Mouse (Mus musculus) neural tube, embryonic 12.5 days (tissue): ENCODE results near the gene Trim47. TPM values are rescaled to one million over a fixed set of nuclear protein-coding genes. Genes with fewer than 3 reads are reported as not detected.

Experiments used
- ATAC-seq: fragments of 200-750 bp; cut with Nextera tagmentation; 2 replicates; pipeline ENCODE4 v1.8.0; 2017; ENCODE audit warnings: low read depth, mild to moderate bottlenecking, moderate TSS enrichment, moderate library complexity; ENCODE audit not compliant: low FRiP score
- H3K27ac ChIP-seq: fragments of 300-500 bp; sonication (generic); 2 replicates; pipeline ENCODE4 v1.5.1; 2016
- H3K27me3 ChIP-seq: fragments of 300-500 bp; sonication (generic); replicated peaks from 2 replicates; pipeline ENCODE4 v1.6.1; 2016; ENCODE audit warnings: mild to moderate bottlenecking
- H3K36me3 ChIP-seq: fragments of 300-500 bp; sonication (generic); 2 replicates; pipeline ENCODE4 v1.6.1; 2016; ENCODE audit warnings: mild to moderate bottlenecking
- H3K4me1 ChIP-seq: fragments of 300-500 bp; sonication (generic); 2 replicates; pipeline ENCODE4 v1.6.1; 2016
- H3K4me2 ChIP-seq: fragments of 300-500 bp; sonication (generic); replicated peaks from 2 replicates; pipeline ENCODE4 v1.6.1; 2016; ENCODE audit warnings: mild to moderate bottlenecking
- H3K4me3 ChIP-seq: fragments of 300-500 bp; sonication (generic); 2 replicates; pipeline ENCODE4 v1.5.1; 2016
- H3K9ac ChIP-seq: fragments of 300-500 bp; sonication (generic); 2 replicates; pipeline ENCODE4 v1.6.1; 2016; ENCODE audit warnings: mild to moderate bottlenecking
- H3K9me3 ChIP-seq: fragments of 300-500 bp; sonication (generic); 2 replicates; pipeline ENCODE4 v1.6.1; 2016; ENCODE audit warnings: mild to moderate bottlenecking
- WGBS: fragments of 180-500 bp; shearing (Covaris S2); methylation state at CpG from one replicate; pipeline ENCODE4 v1.1.7; 2016; 5-methylcytosine and 5-hydroxymethylcytosine counted together
- polyA plus RNA-seq: library from polyadenylated mRNA; unstranded; fragments of >200 nt; fragmentation: Nextera tagmentation; extraction: Ambion mirVana; gene quantifications from 2 replicates; pipeline ENCODE4 v1.2.1, GENCODE M21; 2016

Gene Trim47
- polyA plus RNA-seq, 1 experiment from 2014 or later: 3.7 TPM

DNA sequence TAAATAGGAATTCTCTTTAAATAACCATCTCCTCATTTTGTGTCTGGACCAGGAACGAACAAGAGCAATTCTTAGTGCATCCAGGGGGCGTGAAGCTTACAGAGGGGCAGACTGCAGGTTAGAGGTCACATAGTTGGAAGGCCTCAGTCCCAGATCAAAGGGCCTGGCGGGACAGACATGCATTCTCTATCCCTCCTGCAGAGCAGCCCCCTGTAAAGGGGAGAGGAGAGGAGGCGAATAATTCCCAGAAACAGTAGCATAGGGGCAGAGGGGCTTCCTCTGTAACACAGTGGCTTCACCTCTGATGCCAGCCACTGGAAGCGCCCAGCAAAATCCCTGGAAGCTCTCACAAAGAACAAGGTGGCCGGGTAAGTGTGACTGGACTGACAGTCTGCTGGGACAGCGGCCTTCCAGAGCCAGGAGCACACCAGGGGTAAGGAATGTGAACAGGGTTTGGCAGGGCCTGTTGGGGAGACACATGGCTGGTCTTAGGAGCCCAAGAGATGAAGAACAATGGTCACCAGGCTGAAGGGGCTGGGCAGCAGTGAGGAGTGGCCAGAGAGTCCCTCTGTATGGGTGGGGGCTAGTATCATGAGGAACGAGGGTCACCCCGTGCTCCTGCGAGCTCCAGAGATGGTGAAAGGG lies 48.2 kb downstream of the Trim47 start:
- no peaks in the 10 kb centered on the region for H3K27me3 ChIP-seq
- H3K36me3 ChIP-seq: peaks cover 48% of the 10 kb centered on the region
- H3K4me2 ChIP-seq: peak overlapping the region; percentile 61; the same call in 1 of the 2 replicates
- H3K9ac ChIP-seq: peak overlapping the region; percentile 18; the same call in 1 of the 2 replicates
- peaks cover 20% of the 10 kb centered on the region for H3K4me1 ChIP-seq
- no peak overlapping the region for H3K4me3 ChIP-seq
- H3K27ac ChIP-seq: no peak overlapping the region
- ATAC-seq: no peak
- WGBS: 18% methylated on average over 10 of the region's 10 CpGs
- no peaks in the 10 kb centered on the region for H3K9me3 ChIP-seq

DNA sequence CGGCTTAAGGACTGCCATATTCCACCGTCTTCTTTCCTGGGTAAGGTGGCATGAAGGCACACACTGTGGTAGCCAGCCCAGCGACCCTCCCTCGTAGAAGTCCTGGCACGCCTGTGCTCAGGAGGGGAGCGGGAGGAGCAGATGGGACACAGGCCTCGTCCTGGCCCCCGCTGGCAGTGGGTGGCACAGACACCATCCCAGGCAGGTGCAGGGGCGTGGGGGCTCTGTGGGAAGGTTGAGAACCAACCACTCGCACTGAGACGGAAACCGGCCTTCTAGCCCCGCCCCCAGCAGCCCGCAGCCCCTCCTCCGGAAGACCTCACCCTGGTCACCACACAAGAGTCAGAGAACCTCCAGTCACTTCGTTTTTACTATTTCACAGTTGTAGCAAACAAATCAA lies 48.8 kb downstream of the Trim47 start:
- 6% methylated on average over 16 of the region's 16 CpGs for WGBS
- no peaks in the 10 kb centered on the region for H3K27me3 ChIP-seq
- peak overlapping the region; percentile 57; the same call in 1 of the 2 replicates for H3K9ac ChIP-seq
- ATAC-seq: no peak
- peak overlapping the region; percentile 50; the same call in 1 of the 2 replicates for H3K27ac ChIP-seq
- peaks cover 20% of the 10 kb centered on the region for H3K4me1 ChIP-seq
- peak overlapping the region; percentile 61 for H3K4me2 ChIP-seq
- peaks cover 43% of the 10 kb centered on the region for H3K36me3 ChIP-seq
- H3K4me3 ChIP-seq: peak overlapping the region; percentile 26; the same call in 1 of the 2 replicates
- H3K9me3 ChIP-seq: no peaks in the 10 kb centered on the region

DNA sequence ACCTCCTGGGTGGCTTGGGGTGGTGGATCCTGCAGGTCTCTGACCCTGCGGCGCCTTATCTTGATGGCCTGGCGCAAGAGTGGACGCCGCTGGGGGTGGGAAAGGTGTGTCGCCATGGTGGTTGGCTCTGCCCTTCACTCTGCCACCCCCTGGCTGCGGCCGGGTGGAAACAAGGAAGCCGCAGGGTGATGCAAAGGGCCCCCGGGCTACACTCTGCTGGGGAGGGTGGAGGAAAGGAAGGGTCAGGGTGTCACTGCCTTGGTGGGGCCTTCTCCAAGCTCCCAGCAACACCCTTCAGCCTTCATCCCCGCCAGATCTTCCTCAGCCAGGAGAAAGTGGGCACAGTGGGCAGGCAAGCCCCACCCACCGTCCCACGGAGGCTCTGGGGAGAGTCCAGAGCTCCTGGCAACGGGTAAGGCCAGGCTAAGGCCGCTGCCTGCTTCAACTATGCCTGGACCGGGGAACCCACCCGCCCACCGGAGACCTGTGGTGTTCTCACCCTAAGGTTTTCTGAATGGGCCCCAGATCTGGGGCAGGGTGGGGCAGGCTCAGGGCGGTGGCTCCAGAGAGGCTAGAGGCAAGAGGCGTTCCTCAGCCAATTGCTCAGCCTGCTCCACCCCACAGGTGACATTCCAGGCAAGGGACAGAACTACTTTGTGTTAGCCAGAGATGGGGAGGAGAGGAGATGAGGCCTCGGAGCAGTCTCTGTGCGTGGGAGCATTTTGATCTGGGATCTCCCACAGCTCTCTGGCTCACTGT lies 49.4 kb downstream of the Trim47 start, which contains the start of gene Unc13d:
TSS of gene Unc13d (minus strand) at position 516 of the 759 bp plus-strand sequence.
- peaks cover 20% of the 10 kb centered on the region for H3K4me1 ChIP-seq
- H3K4me2 ChIP-seq: peak within 1 kb of the TSS; percentile 61
- H3K9ac ChIP-seq: peak within 1 kb of the TSS; percentile 57
- peak within 1 kb of the TSS; percentile 50; the same call in 1 of the 2 replicates for H3K27ac ChIP-seq
- 0 out of 2 replicates have a peak, but pooled peaks have one; percentile 38 for ATAC-seq
- H3K4me3 ChIP-seq: peak within 1 kb of the TSS; percentile 26; the same call in 1 of the 2 replicates
- H3K36me3 ChIP-seq: peaks cover 38% of the 10 kb centered on the region
- 61% methylated on average over 22 of the region's 22 CpGs for WGBS
- no peaks in the 10 kb centered on the region for H3K9me3 ChIP-seq
- no peaks in the 10 kb centered on the region for H3K27me3 ChIP-seq

DNA sequence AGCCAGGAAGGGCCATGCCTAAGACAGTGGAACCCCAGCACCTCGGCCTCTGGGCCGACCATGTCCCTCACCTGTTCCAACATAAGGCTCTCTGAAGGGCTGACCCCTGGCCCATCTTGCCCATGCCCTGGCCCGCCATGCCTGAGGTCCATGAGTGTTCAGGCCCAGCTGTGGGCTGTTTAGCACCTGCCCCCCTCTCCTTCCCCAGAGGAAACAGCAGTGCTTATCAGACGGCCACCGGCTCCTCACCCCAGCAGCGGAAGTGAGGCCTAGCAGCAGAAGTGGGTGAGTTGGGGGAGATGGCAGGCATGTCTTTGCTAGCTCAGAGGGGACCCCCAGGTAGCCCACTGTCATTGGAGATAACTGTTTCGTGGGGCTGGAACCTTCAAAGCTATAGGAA lies 50.2 kb downstream of the Trim47 start:
- no peak overlapping the region for H3K4me2 ChIP-seq
- H3K9me3 ChIP-seq: no peaks in the 10 kb centered on the region
- 88% methylated on average over 7 of the region's 7 CpGs for WGBS
- ATAC-seq: no peak
- no peak overlapping the region for H3K27ac ChIP-seq
- no peak overlapping the region for H3K9ac ChIP-seq
- peaks cover 20% of the 10 kb centered on the region for H3K4me1 ChIP-seq
- no peaks in the 10 kb centered on the region for H3K27me3 ChIP-seq
- no peak overlapping the region for H3K4me3 ChIP-seq
- peaks cover 30% of the 10 kb centered on the region for H3K36me3 ChIP-seq

DNA sequence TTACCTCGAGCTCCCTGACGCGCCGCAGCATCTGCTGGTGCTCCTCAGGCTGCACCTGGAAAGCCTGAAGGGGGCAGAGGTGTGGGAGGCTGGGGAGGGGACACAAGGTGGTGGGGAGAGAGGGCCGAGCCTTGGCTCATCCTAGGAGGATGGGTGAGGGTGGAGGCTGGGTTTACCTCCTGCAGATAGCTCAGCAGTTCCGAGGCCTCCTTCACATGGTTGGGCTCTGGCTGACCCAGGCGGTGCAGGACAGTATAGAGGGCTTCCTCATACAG lies 50.8 kb downstream of the Trim47 start:
- H3K9ac ChIP-seq: no peak overlapping the region
- H3K36me3 ChIP-seq: peaks cover 24% of the 10 kb centered on the region
- no peak overlapping the region for H3K27ac ChIP-seq
- WGBS: 64% methylated on average over 7 of the region's 7 CpGs
- H3K27me3 ChIP-seq: no peaks in the 10 kb centered on the region
- no peak overlapping the region for H3K4me2 ChIP-seq
- no peaks in the 10 kb centered on the region for H3K9me3 ChIP-seq
- H3K4me1 ChIP-seq: peaks cover 20% of the 10 kb centered on the region
- ATAC-seq: no peak
- no peak overlapping the region for H3K4me3 ChIP-seq

DNA sequence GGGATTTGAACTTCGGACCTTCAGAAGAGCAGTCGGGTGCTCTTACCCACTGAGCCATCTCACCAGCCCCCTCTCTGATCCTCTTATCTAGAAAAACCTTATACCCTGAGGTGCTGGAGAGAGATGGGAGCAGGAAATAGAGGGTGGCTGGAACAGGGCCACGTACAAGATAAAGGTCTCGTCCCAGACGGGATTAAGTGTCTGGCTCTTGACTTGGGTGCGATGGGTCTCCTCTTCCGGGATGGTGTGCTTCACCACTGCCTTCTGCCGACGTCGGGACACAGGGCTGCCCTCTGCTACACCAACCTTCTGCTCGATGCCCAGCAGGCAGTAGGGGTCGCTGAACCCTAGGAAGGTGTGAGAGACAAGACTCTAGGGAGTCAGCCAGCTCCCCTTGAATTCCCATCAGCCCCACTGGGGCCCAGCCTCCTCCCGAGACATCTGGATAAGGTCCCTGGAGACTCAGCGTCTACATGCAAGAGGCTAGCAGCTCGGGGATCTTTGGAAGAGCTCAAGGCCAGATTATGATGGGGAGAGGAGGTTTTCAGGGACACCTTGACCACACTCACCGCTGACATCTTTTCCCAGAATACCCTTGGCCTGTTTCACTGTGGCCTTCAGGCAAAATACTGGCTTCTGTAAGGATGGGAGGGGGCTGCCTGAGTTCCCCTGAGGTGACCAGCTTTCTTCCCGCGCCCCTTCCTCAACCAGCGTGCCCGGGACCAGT lies 51.3 kb downstream of the Trim47 start:
- ATAC-seq: no peak
- Histone ChIP-seq H3K27me3 (no peaks in the 10 kb centered on the region), H3K36me3 (peaks cover 19% of the 10 kb centered on the region), H3K27ac (no peak overlapping the region), H3K9ac (no peak overlapping the region), H3K9me3 (no peaks in the 10 kb centered on the region), H3K4me2 (no peak overlapping the region), H3K4me1 (peaks cover 20% of the 10 kb centered on the region), H3K4me3 (no peak overlapping the region)
- 63% methylated on average over 20 of the region's 20 CpGs for WGBS

DNA sequence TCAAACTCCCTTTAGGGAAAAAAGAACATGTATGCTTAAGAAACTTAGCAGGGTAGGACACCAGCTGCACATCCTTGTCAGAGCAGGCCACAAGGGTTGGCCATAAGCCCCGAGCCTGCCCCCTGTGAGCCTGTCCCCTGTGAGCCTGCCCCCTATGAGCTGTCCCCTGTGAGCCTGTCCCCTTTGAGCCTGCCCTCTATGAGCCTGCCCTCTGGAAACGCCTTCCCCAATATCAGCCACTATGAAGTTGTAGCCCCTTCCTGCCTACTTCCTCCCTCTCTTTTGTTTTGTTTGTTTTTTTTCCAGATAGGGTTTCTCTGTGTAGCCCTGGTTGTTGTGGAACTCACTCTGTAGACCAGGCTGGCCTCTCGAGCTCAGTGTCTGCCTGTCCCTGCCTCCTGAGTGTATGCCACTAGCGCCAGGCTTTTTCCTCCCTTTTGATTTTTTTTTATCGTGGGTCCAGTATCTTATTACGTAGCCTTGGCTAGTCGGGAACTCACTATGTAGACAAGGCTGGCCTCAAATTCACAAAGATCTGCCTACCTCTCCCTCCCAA lies 52.5 kb downstream of the Trim47 start:
- H3K4me2 ChIP-seq: no peak overlapping the region

DNA sequence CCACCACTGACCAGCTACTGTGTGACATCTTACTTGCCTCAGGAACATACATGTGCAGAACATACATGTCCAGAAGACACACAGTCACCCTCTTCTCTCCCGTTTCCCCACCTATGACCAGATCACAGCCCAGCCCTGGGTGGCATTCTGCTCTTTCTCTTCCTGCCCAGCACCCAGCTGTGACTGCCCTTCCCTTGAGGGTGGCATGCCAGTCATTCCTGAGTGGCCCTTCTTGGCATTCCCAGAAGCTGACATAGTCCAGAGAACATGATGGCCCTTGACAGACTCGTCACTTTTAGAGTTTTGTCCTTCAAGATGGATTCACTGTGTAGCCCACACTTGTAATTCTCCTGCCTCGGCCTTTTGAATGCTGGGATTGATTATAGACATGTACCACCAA lies 54.4 kb downstream of the Trim47 start:
- Histone ChIP-seq H3K4me3 (no peak overlapping the region), H3K9ac (no peak overlapping the region), H3K27me3 (no peaks in the 10 kb centered on the region), H3K4me1 (peaks cover 4% of the 10 kb centered on the region), H3K27ac (no peak overlapping the region), H3K4me2 (no peak overlapping the region), H3K36me3 (no peaks in the 10 kb centered on the region), H3K9me3 (no peaks in the 10 kb centered on the region)
- no peak for ATAC-seq
- WGBS: 83% methylated on average over 3 of the region's 3 CpGs

More for the DNA sequence above, 52.5 kb downstream of the Trim47 start:
- H3K9ac ChIP-seq: no peak overlapping the region
- H3K4me3 ChIP-seq: no peak overlapping the region
- no peak overlapping the region for H3K27ac ChIP-seq
- no peaks in the 10 kb centered on the region for H3K9me3 ChIP-seq
- peaks cover 20% of the 10 kb centered on the region for H3K4me1 ChIP-seq
- ATAC-seq: no peak
- H3K36me3 ChIP-seq: peaks cover 7% of the 10 kb centered on the region
- 62% methylated on average over 7 of the region's 7 CpGs for WGBS
- H3K27me3 ChIP-seq: no peaks in the 10 kb centered on the region

DNA sequence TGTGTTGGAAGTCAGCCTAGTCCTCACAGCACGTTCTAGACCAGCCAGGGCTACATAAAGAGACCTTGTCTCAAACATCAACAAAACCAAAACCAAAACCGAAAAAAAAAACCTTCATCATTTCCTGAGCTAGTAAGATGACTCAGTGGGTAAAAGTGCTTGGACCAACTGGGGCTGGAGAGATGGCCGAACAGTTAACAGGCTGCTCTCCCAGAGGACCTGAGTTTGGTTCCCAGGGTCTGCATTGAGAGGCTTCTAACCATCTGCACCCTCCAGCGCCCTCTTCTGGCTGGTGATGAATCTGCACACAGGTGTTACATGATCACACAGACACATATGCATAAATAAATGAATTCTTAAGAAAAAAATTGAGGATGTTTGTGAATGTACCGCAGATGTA lies 55.5 kb downstream of the Trim47 start:
- 65% methylated on average over 5 of the region's 5 CpGs for WGBS
- Histone ChIP-seq H3K4me1 (no peaks in the 10 kb centered on the region), H3K9me3 (no peaks in the 10 kb centered on the region), H3K36me3 (no peaks in the 10 kb centered on the region), H3K27ac (no peak overlapping the region), H3K4me3 (no peak overlapping the region), H3K27me3 (no peaks in the 10 kb centered on the region), H3K9ac (no peak overlapping the region), H3K4me2 (no peak overlapping the region)
- no peak for ATAC-seq

DNA sequence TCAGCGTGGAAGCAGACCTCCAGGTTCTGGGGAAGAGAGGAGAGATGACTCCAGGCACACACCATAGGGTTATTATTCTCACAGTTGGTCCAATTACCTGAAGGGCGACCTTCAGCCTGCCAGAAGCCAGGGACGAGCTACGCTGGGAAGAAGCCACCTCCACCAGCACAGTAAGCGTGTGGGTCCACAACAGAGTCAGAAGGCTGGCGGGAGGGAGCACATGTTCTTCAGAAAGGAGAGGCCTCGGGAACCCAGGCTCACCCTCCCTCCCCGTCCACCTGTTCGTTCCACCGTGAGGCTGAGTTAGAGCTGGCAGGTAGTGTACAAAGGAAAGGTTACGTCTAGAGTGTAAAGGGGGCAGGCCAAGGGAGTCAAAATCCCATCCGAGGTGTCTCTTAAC lies 61.7 kb downstream of the Trim47 start:
- 91% methylated on average over 12 of the region's 12 CpGs for WGBS
- ATAC-seq: no peak
- H3K36me3 ChIP-seq: peaks cover 28% of the 10 kb centered on the region

DNA sequence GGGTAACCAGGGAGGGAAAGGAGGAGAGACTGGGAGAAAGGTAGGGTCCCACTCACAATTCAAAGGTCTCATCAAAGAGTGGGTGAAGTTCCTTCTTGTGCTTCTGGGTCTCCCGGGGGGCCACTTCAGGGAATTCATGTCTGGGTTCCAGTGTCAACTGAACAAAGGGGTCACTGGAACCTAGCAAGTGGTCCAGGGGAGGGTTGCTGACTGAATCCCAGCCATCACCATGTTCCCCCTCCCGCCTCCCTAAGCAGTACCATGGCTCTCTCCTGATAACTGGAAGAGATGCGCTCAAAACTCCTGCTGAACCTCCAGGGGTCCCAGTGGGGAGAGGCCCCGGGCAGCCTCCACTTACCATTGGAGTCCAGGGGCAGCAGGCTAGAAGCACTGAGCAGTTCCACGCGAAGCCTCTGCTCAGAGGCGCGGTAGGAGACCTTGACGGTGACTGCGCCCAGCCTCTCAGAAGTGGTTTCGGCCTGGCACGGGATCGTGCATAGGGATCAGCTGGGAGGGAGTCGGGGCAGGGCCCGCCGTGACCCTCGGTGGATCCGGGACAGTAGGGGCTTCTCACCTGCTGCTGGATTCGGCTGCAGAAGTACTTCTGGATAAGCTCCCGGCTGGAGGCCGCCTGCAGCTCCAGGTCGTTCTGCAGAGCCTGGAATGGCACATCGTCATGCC lies 62.7 kb downstream of the Trim47 start:
- Histone ChIP-seq H3K4me1 (no peaks in the 10 kb centered on the region), H3K4me3 (no peak overlapping the region), H3K27me3 (no peaks in the 10 kb centered on the region), H3K4me2 (no peak overlapping the region), H3K9ac (no peak overlapping the region), H3K27ac (no peak overlapping the region), H3K36me3 (peaks cover 38% of the 10 kb centered on the region), H3K9me3 (no peaks in the 10 kb centered on the region)
- 68% methylated on average over 23 of the region's 23 CpGs for WGBS
- no peak for ATAC-seq

More for the DNA sequence above, 61.7 kb downstream of the Trim47 start:
- H3K4me1 ChIP-seq: no peaks in the 10 kb centered on the region
- no peak overlapping the region for H3K27ac ChIP-seq
- no peak overlapping the region for H3K9ac ChIP-seq
- no peak overlapping the region for H3K4me2 ChIP-seq
- no peaks in the 10 kb centered on the region for H3K27me3 ChIP-seq
- H3K4me3 ChIP-seq: no peak overlapping the region
- no peaks in the 10 kb centered on the region for H3K9me3 ChIP-seq
